Mouse (Mus musculus): ENCODE measurements around the gene Ifitm7. TPM values are rescaled to one million over a fixed set of nuclear protein-coding genes. Genes with fewer than 3 reads are reported as not detected.

Gene Ifitm7
- 1.1 and 1.3 TPM in 2 replicates for polyA plus RNA-seq (2015; fragmentation: Nextera tagmentation; extraction: Ambion mirVana)

DNA sequence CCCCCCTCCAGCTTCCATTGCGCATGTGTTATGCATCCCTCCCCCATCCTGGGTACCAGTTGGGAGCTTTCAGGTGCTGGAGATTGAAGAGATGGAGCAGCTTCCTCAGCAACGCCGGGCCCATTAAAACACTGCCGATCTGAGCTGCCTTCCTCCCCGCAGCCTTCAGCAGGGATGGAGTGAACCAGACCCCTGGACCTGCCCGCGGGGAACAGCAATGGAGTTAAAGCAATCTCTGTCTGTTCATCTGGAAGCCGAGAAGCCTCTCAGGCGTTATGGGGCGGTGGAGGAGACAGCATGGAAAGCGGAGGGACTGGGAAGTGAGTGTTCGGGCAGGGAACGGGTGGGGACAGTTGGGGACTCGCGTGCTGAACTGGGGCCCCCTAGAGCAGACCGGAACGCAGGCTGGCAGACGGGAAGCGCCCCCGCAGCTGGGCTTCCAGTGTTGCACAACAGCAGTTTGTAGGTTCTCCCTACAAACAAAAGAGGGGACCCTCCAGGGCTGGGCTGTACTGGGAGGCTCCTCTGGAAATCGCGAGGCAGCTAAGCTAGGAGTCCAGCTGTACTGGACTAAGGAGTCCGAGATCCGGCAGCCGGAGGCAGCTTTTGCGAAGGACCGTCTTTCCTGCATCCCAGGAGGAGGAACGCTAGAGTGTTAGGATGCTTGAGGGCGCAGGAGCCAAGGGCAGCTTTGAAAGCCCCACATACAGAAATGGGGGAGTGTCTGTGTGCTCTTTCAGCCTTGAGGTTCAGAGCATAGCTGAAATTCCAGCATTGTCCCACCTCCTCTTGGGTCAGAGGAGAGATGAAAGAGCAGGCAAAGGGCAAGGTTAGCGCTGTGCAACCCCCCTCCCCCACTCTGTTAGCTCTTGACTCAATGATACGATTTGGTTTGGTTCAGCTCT, at the start of gene Ifitm7, which contains the start of gene 2900011O08Rik:
Ifitm7 (minus strand) TSS at position 315 of the 905 bp plus-strand sequence.
2900011O08Rik (plus strand) TSS at position 31 of the 905 bp plus-strand sequence.
- Histone ChIP-seq H3K4me3 (peak within 1 kb of the TSS; percentile 79), H3K36me3 (no peaks in the 10 kb centered on the region), H3K4me1 (replicated peaks) (peaks cover 17% of the 10 kb centered on the region), H3K9me3 (no peaks in the 10 kb centered on the region), H3K27me3 (no peaks in the 10 kb centered on the region), H3K4me2 (peak within 1 kb of the TSS; percentile 71), H3K9ac (peak within 1 kb of the TSS; percentile 89), H3K27ac (peak within 1 kb of the TSS; percentile 97)
- under 1% methylated on average over 31 of the region's 31 CpGs for WGBS
- peak; percentile 92 for ATAC-seq (ENCODE audit: low FRiP score)

DNA sequence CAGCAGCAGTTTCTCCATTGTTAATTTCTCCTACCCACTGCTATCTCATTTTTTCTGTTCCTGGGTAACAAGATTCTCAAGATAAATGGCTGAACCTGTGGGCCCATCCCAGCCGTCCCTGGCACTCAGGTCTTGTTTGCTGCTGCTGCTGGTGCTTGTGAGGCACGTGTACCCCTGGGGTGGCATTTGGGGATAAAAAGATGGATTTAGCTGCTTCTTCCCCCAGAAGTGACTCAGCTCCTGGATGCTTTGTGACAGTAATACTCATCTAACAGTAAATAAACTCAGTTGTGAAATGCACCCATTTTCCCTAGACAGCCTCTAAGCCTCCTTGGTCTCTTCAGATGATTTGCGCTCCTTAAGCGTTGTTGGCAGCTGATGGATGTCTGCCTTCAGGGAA, 46.4 kb upstream of the Ifitm7 start:
- H3K27ac ChIP-seq, result no peak overlapping the region
- H3K36me3 ChIP-seq, result peaks cover 3% of the 10 kb centered on the region; the same call in 1 of the 2 replicates
- ATAC-seq (ENCODE audit: low FRiP score), result no peak
- no peaks in the 10 kb centered on the region for H3K4me1 ChIP-seq (replicated peaks)
- H3K4me2 ChIP-seq, result no peak overlapping the region
- WGBS, result 89% methylated on average over 4 of the region's 4 CpGs
- no peaks in the 10 kb centered on the region for H3K9me3 ChIP-seq
- no peaks in the 10 kb centered on the region for H3K27me3 ChIP-seq
- H3K4me3 ChIP-seq, result no peak overlapping the region
- H3K9ac ChIP-seq, result no peak overlapping the region

DNA sequence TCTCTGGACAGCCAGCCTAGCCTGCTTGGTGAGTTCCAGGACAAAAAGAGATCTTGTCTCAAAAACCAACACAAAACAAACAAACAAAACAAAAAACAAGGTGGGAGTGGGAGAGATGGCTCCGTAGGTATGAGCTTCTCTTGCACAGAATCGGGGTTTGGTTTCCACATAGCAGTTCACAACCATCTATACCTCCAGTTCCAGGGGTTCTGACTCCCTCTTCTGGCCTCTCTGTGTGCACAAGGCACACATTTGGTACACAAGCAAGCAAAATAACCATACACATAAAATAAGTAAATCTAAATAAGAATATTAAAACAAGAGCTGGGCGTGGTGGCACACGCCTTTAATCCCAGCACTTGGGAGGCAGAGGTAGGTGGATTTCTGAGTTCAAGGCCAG, 44.0 kb upstream of the Ifitm7 start:
- no peak overlapping the region for H3K4me2 ChIP-seq
- no peak overlapping the region for H3K9ac ChIP-seq
- ATAC-seq (ENCODE audit: low FRiP score), result no peak
- H3K4me1 ChIP-seq (replicated peaks), result no peaks in the 10 kb centered on the region
- H3K4me3 ChIP-seq, result no peak overlapping the region
- 91% methylated on average over 4 of the region's 4 CpGs for WGBS
- peaks cover 3% of the 10 kb centered on the region; the same call in 1 of the 2 replicates for H3K36me3 ChIP-seq
- no peaks in the 10 kb centered on the region for H3K9me3 ChIP-seq
- no peak overlapping the region for H3K27ac ChIP-seq
- no peaks in the 10 kb centered on the region for H3K27me3 ChIP-seq

DNA sequence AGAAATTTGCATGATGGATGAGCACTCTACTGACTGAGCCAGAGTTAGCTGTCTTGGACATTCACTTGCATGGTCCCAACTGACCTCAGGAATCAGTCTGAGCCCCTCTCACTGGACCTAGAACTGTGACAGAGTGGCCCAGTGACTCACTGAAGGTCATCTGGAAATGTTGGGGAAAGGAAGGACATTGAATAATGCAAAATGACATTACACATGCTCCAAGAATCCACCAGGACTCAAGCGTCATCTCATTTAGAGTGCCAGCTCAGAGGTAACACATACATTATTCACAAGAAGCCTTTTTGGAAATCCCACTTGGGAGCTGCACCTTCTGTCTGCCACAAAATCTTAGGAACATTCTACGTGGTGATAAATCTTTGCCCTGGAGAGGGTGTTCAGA, 43.2 kb upstream of the Ifitm7 start:
- ATAC-seq (ENCODE audit: low FRiP score), result no peak
- 75% methylated on average over 2 of the region's 2 CpGs for WGBS
- no peaks in the 10 kb centered on the region for H3K9me3 ChIP-seq

DNA sequence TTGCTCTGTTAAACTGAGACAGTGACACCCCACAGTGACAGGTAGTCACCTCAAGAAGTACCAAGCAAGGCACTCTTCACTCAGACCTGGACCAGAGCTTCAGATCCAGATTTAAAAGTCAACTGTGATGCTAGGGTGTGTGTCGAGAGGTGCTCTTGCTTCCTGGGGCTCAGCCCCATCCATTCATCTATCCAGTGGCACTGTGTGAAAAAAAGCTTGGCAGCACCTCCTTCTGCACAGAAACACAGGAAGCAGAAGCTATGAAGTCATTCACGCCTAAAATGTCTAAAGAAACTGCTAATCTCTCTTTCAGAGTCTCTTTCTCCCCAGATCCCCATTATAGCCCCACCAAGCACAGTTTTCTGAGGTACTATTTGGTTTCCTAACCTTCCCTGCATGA, 42.4 kb upstream of the Ifitm7 start:
- WGBS, result 66% methylated on average over 2 of the region's 2 CpGs
- Histone ChIP-seq H3K36me3 (peaks cover 3% of the 10 kb centered on the region; the same call in 1 of the 2 replicates), H3K4me1 (replicated peaks) (0 out of 2 replicates have a peak, but pooled peaks cover 6% of the 10 kb centered on the region), H3K9ac (no peak overlapping the region), H3K4me3 (no peak overlapping the region), H3K27me3 (no peaks in the 10 kb centered on the region), H3K27ac (no peak overlapping the region), H3K9me3 (no peaks in the 10 kb centered on the region), H3K4me2 (no peak overlapping the region)
- no peak for ATAC-seq (ENCODE audit: low FRiP score)

More for the DNA sequence above, 43.2 kb upstream of the Ifitm7 start:
- Histone ChIP-seq H3K36me3 (peaks cover 3% of the 10 kb centered on the region; the same call in 1 of the 2 replicates), H3K27ac (no peak overlapping the region), H3K27me3 (no peaks in the 10 kb centered on the region), H3K9ac (no peak overlapping the region), H3K4me2 (no peak overlapping the region), H3K4me3 (no peak overlapping the region), H3K4me1 (replicated peaks) (0 out of 2 replicates have a peak, but pooled peaks cover 6% of the 10 kb centered on the region)

DNA sequence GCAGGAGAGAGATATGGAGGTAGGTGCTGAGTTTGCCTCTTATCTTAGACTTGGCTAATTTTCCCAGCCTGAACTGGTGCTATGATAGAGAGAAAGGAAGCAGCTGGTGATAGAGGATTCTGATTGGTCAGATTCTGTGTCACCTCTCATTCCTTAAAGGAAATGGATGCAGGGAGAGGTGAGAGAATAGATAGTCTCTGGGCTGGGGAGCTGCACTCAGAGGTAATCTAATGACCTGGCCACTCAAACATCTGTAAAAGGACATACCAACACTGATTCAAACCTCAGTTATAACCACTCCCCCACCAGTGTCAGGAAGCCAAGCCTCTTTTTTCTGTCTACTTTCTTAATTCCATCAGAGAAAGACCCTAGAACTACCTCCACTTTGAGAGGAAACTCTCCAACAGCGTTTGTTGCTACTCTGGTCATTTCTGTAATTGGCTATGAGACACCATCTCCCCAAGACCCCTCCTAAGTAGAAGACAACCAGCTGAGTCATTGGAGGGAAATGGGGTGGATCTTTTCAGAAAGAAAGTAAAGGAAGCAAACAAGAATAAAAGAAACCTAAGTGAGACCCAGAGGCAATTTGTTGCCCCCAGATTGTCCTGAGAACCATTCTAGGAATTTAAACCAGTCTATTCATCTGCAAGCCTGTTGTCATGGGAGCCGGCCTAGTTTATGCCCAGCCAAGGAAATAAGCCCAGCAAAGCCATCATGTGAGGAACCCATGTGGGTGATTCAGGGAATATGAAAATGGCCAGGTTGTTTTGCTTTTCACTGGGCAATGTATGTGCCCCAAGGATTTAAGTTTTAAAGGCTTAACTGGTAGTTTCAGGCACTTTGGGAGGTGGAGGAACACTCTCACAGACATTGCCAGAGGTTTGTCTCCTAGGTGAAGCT, 38.7 kb upstream of the Ifitm7 start:
- 0 out of 2 replicates have a peak, but pooled peaks cover 6% of the 10 kb centered on the region for H3K4me1 ChIP-seq (replicated peaks)
- no peak overlapping the region for H3K9ac ChIP-seq
- no peaks in the 10 kb centered on the region for H3K36me3 ChIP-seq
- ATAC-seq (ENCODE audit: low FRiP score), result no peak
- no peak overlapping the region for H3K4me3 ChIP-seq
- no peak overlapping the region for H3K27ac ChIP-seq
- no peaks in the 10 kb centered on the region for H3K9me3 ChIP-seq
- 49% methylated on average over 2 of the region's 2 CpGs for WGBS
- H3K27me3 ChIP-seq, result no peaks in the 10 kb centered on the region
- H3K4me2 ChIP-seq, result no peak overlapping the region

DNA sequence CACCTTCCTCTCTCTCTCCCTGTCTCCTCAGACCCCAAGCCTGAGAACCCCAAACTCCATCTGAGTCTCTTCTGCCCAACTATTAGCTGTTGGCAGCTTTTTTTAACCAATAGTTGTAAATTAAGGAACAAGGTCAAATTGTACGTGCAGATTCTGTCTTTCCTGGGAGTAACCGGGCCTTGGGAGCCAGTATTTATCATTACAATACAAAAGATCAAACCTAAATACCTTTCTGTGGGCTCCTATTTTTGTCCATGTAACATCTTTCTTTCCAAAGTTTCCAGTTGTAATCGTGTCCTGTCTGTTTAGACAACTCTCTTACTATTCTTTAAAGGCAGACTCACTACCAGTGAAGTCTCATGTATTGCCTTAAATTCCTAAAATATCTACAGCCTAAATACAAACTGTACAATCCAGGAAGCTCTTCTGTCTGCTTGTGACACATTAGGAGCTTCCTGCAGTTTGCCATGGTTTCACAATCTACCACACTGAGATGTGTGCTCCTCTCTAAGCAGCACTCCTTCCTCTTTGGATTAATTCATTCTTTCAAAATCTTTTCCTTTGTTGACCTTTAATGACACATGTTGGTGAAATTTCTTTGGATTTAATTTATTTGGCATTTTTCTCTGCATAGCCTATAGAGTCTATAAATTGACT, 34.6 kb upstream of the Ifitm7 start:
- Histone ChIP-seq H3K4me2 (no peak overlapping the region), H3K4me1 (replicated peaks) (0 out of 2 replicates have a peak, but pooled peaks cover 6% of the 10 kb centered on the region), H3K27ac (no peak overlapping the region), H3K4me3 (no peak overlapping the region), H3K27me3 (no peaks in the 10 kb centered on the region), H3K9ac (no peak overlapping the region), H3K36me3 (peaks cover 8% of the 10 kb centered on the region), H3K9me3 (no peaks in the 10 kb centered on the region)
- ATAC-seq (ENCODE audit: low FRiP score), result no peak
- 89% methylated on average over 3 of the region's 3 CpGs for WGBS

DNA sequence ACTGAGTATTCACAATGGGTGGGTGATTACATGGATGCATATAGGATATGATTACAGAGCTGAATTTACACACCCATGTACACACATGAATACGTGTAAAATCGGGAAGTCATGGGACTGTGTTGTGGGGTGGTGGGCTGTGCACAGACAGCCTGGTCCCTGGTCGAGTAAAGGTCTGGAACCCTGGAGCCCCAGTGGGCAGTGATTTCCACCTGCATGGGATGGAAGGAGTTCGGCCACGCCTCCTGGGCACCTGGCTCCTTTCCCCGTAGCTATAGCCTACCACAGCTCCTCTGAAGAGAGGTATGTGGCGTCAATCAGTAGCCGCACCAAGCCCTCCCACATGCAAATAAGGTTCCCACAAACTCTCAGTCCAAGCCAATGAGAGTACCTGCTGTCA, 30.6 kb upstream of the Ifitm7 start:
- Histone ChIP-seq H3K9ac (no peak overlapping the region), H3K9me3 (no peaks in the 10 kb centered on the region), H3K27me3 (no peaks in the 10 kb centered on the region), H3K4me3 (no peak overlapping the region), H3K36me3 (peaks cover 8% of the 10 kb centered on the region), H3K4me1 (replicated peaks) (no peaks in the 10 kb centered on the region), H3K27ac (no peak overlapping the region), H3K4me2 (no peak overlapping the region)
- no peak for ATAC-seq (ENCODE audit: low FRiP score)
- WGBS, result 88% methylated on average over 8 of the region's 8 CpGs

DNA sequence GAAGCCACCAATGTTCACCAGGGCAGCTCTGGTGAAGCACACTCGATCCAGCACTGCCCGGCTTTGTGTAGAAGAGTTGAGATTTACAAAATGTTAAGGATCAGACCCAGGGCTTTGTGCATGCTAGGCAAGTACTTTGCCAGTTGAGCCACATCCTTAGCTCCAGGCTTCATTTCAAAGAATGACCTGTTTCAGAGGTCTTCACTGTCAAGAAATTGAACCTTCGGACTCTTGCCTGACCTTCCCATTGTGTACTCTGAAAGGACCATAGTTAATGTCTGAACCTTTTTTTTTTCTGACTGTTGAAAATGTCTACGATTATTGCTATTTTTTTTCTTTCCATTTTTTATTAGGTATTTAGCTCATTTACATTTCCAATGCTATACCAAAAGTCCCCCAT, 23.3 kb upstream of the Ifitm7 start:
- peaks cover 2% of the 10 kb centered on the region; the same call in 1 of the 2 replicates for H3K36me3 ChIP-seq
- no peaks in the 10 kb centered on the region for H3K9me3 ChIP-seq
- ATAC-seq (ENCODE audit: low FRiP score), result no peak
- no peak overlapping the region for H3K4me2 ChIP-seq
- no peak overlapping the region for H3K4me3 ChIP-seq
- H3K27me3 ChIP-seq, result no peaks in the 10 kb centered on the region
- no peak overlapping the region for H3K27ac ChIP-seq
- H3K9ac ChIP-seq, result no peak overlapping the region
- no peaks in the 10 kb centered on the region for H3K4me1 ChIP-seq (replicated peaks)
- 96% methylated on average over 4 of the region's 4 CpGs for WGBS

DNA sequence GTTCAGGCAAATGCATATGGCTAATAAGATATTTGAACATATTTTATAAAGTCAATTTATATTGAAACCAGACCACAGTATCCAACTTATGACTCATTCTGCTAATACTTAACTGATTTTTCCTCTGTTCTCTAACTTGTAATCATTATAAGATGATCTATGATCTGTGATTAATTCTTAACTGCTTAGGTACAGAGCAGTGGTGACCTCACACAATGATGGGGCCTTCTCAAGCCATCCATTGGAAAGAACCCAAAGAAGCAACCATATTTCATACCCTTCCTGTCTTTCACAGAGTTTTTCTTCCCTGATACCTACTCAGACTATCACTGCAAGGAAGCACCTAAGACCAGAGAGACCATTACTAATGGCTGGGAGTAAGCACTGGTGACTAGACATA, 22.0 kb upstream of the Ifitm7 start:
- Histone ChIP-seq H3K4me2 (no peak overlapping the region), H3K27me3 (no peaks in the 10 kb centered on the region), H3K9me3 (no peaks in the 10 kb centered on the region), H3K4me1 (replicated peaks) (no peaks in the 10 kb centered on the region), H3K9ac (no peak overlapping the region), H3K4me3 (no peak overlapping the region), H3K36me3 (peaks cover 2% of the 10 kb centered on the region; the same call in 1 of the 2 replicates), H3K27ac (no peak overlapping the region)
- no peak for ATAC-seq (ENCODE audit: low FRiP score)

DNA sequence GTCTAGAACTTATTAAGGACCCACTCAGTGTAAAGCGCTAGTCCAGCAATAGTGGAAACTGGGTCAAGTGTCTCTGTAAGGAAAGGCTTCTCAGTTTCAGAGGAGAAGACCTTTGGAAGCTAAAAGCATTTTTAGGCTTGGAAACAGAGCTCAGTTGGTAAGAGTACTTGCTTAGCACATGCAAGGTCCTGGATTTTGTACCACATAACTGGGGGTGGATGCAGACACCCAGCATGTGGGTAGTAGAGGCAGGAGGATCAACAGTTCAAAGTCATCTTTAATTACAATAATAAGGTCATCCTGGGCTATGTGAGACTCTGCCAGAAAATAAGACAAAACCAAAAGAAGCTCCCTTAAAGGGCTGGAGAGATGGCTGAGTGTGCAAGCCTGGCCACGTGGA, 21.4 kb upstream of the Ifitm7 start:
- Histone ChIP-seq H3K9ac (no peak overlapping the region), H3K4me3 (no peak overlapping the region), H3K27ac (no peak overlapping the region), H3K36me3 (peaks cover 2% of the 10 kb centered on the region; the same call in 1 of the 2 replicates), H3K9me3 (no peaks in the 10 kb centered on the region), H3K27me3 (no peaks in the 10 kb centered on the region), H3K4me1 (replicated peaks) (no peaks in the 10 kb centered on the region), H3K4me2 (no peak overlapping the region)
- WGBS, result 91% methylated on average over 2 of the region's 2 CpGs
- ATAC-seq (ENCODE audit: low FRiP score), result no peak
